Mouse (Mus musculus): Measurements from ENCODE around the gene Zic5.

Gene Zic5

DNA sequence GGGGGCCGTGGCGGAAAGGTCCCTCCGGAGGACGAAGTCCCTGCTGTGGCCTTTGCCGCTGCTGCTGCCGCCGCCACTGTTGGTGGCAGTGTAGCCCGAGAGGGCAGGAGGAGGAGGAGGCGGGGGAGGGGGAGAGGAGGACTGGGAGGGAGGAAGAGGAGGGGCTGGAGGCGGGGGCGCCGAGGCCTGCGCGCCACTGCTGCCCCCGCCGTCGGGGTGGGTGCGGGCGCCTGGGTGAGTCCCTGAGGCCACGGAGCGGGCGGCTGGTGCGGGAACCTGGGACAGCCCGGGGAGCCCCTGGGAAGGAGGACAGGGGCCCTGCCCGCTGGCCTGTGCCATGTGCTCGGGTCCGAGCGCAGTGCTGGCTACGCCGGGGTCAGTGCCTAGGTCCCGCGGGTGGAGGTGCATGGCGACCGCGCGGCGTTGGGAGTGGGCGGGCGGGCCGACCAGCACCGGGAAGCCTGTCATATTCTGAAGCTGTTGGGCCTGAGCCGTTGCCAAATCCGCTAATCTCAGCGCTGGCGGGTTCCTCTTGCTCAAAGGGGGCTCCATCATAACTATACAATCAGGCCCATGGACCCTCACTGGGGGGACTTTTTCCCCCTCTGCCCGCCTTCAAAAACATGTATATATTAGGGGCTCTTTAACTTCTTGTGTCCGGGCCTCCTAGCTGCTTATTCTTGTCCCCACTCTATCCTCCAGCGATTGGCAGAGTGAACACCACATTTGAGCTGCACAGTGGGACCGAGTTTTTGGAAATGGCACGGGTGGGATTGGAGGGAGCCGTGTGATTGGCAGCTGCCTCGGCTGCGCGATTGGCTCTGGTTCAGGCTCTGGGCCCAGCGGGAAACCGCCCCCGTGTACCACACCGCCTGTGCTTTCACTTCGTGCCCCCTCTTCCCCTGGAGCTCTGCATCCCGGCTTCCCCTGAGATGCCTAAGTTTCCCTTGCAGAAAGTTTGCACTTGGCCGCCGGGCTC is at the start of gene Zic5:
Zic5 (minus strand) TSS at position 915 of the 979 bp plus-strand sequence.
- in situ Hi-C loops (cut with MboI; ENCODE audit: unreplicated experiment in 2 of 2) = no loop called here

DNA sequence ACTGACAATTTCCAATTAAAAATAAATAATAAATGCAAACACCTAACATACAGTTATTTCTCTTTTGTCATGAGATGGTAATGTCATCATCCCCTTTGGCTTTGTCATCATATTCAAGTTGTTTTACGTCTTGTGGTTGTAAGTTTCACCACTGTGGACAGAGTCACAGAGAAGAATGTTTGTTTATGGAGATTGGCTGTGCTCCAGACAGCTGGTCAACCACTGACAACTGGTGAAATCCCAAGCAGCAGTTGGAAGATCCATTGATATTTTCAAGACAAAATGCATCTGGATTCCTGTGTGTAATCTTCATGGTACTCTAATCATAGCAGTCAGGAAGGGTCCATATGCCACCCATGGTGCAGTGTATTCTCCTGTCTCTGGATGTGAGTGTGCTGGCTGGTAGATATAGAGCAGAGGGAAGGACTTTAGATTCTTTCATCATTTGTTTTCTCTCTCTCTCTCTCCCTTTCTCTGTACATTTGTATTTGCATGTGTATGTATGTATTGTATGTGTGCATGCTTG is 48.1 kb upstream of the Zic5 start:
- in situ Hi-C loops (cut with MboI; ENCODE audit: unreplicated experiment in 2 of 2) = loop anchor here (5.0 kb wide), 2 partner anchors 34 to 364 kb away; no protein-coding TSS in a partner anchor

DNA sequence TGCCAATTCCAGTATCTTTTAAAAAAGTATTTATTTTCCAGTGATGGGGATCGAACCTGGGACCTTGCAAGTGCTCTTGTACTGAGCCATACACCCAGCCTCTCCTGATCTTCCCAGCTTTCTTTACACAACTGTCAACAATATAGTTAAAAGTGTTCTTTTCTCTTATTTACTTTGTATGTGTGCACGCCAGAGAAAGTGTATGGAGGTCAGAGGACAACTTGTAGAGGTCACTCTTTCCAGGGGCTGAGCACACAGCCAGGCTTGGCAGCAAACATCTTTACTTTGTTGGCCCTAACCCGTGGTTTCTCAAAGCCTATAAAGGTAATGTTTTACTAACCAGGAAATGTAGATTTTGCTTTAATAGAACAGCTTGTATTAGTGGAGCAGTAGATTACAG is 46.0 kb upstream of the Zic5 start:
- in situ Hi-C loops (cut with MboI; ENCODE audit: unreplicated experiment in 2 of 2) = loop anchor here (5.0 kb wide), 2 partner anchors 36 to 366 kb away; no protein-coding TSS in a partner anchor

DNA sequence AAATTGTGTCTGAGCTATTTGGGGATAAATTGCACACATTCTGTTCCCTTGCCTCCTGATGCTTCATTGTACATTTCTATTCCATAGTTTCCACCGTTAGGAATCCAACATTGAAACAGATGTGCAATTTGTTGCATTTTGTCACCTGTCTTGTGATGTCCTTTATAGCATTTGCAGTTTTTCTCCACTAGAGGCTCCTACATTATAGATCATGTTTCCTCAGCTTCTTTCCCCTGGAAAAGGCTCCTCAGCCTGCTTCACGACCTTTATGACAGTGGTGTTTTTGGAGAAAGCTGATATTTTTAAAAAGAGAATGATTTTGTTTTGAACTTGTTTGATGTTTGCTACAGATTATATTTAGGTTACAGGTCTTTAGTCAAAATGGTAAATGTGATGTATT is 43.6 kb upstream of the Zic5 start:
- in situ Hi-C loops (cut with MboI; ENCODE audit: unreplicated experiment in 2 of 2) = no loop called here

DNA sequence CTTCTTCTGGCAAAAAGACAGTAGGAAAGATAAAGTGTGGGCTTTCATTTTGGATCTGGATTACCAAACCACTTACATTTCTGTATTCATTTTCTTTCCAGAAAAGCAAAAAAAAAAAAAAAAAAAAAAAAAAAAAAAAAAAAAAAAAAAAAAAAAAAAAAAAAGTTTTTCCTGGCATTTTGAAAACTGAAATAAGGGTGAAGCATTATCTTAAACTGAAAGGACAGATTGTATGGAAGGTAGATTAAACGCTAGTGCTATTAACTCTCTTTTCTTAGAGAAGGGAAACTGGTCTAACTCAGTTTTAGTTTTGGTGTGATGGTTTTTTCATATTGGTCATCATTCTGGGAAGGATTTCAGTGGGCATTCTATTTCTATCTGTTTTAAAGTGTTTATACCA is 26.5 kb upstream of the Zic5 start:
- in situ Hi-C loops (cut with MboI; ENCODE audit: unreplicated experiment in 2 of 2) = no loop called here

DNA sequence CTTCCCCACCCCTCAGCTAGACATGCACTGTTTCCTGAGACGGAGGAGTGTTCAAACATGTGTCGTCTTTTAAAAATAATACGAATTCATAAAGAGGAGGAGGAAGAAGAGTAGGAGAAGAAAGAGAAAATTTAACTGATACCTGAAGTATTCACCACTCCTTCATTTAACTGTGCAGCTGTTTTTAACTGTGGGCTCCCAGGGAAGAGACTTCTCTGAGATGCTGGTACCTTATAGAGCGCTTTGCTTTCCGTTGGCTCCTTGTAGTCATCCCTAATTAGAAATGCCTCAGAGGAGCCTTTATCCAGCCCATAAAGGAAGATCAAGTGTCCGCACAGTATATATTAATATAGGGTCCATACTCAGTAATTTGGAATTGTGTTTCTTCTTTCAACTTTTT is 26.0 kb upstream of the Zic5 start:
- in situ Hi-C loops (cut with MboI; ENCODE audit: unreplicated experiment in 2 of 2) = no loop called here

DNA sequence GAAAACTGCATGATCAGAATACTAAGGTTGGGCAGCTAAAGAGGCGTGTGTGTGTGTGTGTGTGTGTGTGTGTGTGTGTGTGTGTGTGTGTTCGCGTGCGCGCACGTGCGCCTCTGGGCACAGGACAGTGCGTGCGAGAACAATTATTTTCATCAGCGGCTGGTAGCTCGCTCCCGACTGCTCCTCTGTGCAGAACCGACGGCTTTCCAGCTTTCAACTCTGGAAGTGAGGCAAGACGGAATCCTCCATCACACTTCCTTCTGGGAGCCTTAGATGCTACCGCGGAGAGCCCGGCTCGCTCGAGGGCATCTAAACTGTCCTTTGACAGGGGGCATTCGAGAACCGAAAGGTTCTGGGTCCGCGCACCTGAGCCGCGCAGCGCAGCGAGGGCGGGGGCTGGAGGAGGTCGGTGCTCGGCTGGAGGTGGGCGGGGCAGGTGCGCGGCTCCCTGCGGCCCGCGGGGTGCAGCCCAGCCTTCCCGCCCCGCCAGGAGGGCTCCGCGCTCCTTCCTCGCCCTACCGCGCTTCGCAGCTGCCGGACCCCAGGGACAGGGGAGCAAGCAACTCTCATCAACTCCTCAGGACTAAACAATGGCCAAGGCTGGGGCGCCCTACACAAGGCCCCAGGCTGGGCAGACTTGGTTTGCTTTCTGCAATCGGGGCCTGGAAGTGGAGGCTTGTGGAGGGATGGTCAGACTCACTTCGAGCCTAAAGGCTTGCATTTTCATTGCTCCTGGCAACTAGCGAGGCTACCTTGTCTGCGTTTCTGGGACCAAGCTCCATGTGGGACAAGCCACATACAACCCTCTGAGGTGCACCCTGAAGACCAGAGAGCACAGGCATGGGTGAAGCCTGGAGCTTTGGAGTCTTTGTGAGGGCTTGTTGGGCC is 25.2 kb upstream of the Zic5 start, which contains the start of gene Gm10837:
Gm10837 (plus strand) TSS at position 146 of the 888 bp plus-strand sequence.
- in situ Hi-C loops (cut with MboI; ENCODE audit: unreplicated experiment in 2 of 2) = no loop called here

DNA sequence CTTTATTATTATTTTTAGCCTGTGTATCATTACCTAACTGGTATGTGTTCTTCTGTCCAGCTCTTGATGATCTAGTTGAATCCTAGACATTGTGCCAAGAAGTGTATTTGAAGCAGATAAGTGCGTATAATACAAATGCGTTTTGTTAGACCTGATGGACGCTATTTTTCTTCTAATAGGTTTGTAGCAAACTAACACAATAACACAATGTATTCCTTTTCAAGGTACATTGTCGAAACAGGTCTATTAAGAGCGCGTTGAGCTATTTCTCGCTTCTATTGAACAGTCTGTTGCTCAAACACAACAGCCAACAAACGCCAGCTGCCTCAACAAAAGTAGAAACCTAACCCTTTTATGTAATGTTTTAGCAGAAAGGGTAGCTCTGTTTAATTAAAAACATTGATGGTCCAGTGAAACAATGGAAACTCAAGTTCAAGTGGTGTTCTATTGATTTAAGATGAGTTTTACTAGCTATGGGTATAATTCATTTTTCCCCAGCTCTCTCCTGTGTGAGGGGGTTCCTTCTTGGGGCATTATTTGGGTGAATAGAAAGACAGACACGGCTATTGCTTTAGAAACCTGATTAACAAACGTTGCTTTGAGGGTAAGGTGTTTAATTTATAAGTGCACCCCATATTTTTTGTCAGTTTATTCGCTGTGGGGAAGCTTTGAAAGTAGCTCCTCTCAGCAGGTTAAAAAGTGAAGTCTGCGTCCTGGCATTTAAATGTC is 24.4 kb upstream of the Zic5 start:
- in situ Hi-C loops (cut with MboI; ENCODE audit: unreplicated experiment in 2 of 2) = no loop called here

DNA sequence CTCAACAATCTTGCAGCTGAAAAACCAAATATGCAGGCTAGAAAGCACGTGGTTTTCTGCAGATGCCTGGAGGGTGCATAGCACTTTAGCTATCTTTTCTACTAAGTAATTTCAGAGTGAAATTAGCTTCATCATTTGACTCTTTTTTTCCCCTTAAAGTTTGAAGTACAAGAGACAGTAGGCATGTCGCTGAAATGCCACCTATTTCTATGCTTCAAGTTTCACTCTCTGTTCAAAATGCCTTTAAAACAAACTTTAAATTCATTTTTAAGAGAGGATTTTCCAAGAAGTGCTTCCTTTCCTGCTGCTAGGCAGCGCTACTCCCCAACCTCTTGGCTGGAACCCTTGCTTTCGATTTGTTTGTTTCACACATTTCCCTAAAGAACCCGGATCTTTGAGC is 23.6 kb upstream of the Zic5 start:
- in situ Hi-C loops (cut with MboI; ENCODE audit: unreplicated experiment in 2 of 2) = no loop called here

DNA sequence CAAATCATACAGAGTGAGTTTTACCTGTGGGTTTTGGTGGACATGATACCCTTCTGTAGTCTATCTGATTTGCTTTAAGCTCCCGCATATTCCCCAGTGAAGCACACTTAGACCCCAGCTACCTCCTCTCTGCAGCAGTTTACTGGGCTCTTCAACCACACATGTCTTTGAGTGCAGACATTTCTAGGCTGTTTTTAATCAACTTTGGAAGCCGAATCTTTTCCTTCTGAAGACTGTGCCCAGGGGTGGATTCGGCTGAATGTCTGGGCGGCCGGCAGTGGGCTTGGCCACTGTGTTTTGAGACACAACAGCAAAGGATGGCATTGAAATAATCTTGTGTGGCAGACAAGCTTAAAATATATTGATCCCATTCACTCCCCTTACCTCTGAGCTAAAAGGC is 21.9 kb upstream of the Zic5 start:
- in situ Hi-C loops (cut with MboI; ENCODE audit: unreplicated experiment in 2 of 2) = no loop called here

DNA sequence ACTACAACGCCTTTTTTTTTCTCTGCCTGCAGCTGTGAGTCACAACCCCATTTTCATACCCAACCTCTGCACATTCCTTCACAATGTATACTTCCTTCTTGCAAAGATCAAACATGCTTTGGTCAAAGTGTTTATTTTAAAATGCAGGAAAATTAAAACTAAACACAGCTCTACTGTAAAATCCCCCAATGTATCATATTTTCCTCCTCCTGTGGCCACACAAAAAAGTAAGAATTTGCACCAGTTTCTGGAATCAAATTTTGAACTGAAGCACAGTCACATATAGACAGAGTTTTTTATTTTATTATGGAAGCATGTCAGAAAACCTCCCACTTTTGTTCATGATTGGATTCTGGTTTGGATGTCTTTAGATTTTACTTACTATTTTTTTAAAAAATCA is 21.1 kb upstream of the Zic5 start:
- in situ Hi-C loops (cut with MboI; ENCODE audit: unreplicated experiment in 2 of 2) = no loop called here

DNA sequence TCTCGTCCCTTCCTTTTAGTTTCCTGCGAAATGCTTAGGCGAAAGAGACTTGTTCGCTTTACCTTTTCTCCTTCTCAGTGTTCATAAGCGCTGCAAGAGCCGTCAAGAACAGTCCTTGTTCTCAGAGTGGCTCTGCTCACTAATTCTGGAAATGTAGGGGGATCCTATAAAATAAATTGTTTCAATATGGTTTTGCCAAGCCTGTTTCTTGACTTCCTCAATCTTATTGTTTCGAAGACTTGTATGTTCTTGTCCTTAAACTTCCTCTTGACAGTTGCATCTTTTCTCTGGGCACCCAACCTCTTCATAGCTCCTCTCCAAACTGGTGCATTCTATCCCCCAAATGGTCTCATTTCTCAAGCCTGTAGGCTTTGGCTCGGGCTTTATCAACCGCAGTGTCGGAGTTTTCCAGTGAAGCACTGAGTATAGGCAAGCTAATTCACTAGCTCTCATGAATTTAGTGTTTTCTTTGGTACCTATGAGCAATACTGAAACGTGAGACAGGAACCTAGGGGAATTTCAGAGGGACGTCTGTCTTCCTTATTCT is 20.2 kb upstream of the Zic5 start:
- in situ Hi-C loops (cut with MboI; ENCODE audit: unreplicated experiment in 2 of 2) = no loop called here

DNA sequence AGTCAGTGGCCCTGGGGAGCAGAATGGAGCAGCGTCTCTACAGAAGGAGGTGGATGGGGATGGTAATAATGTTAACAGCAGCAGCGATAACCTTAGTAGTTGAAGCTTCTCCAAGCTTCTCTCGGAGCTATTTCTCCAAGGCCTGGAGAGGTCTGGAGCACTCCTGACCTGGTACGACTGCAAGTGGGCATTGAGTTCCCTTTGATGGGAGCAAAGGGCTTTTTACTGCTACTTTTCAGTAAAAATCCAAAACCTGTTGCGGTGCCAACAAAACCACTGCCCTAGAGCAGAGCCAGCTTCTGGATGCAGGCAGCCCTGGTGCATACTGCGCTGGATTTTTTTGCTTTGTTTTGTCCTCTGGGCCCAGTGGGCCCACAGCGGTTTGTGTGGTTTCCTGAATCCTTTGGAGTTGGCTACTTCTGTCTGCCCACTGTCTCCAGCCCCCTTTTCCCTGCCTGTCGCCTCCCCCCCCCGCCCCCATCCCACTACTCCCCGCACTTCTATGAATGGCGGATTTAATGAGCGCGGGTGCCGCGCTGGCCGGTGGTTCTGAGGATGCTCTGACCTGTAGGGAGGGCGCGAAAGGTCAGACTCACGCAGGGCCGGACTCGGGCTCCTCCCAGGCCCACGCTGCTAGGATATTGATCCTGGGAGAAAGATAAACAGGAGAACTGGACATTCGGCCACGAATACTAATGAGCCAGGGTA is 19.5 kb upstream of the Zic5 start:
- in situ Hi-C loops (cut with MboI; ENCODE audit: unreplicated experiment in 2 of 2) = no loop called here

DNA sequence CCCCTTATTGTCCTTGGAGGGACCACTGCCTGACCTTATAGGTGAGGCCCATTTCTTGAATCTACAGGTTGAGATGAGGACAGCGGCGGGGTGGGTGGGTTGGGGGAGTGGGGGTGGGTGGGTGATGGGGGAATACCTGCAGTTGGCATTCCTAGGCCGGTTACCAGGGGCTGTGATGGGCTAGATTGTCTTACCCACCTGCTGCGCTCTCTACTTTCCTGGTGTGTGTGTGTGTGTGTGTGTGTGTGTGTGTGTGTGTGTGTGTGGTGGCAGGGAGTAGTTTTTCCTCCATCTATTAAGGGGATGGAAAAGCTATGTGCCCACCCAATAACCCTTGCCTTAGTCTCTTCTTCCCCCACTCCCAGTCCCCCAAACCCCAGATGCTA is 19.0 kb upstream of the Zic5 start:
- in situ Hi-C loops (cut with MboI; ENCODE audit: unreplicated experiment in 2 of 2) = no loop called here

DNA sequence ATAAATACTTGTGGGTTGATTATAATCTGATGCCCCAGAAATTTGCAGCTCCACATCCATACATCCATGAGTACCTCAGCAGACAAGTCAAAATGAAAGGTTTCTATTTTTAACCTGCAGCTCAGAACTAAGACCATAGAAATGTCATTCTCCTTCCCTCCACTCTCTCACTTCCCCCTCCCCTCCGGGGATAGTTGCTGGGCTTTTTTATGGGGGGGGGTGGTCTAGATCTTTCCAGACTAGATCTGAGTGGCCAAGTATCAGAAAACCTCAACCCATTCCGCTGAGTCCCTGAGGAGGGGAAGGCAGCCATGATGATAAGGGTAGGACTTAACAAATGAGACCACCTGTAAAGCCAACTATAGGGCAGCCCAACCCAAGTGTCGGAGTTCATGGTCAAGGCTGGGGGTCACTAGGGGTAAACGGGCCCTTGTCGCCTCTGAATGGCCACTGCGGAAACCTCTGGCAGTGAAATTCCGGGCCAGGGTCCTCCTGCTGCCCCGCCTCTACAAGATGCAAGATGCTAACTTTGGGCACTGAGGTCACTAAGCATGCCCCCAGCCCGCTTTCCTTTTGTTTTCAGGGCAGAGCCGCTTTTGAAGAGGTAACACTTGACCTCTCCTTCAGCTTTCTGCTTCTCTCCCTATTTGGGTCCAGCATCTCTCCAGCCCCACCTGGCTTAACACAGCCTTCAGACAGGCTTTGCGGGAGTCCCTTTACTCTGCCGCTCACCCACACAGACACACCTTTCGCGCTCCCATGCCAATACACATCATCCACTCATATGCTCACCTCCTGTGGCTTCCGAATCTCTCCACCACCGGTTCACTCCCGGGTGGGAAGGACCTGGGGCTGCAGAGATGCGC is 18.3 kb upstream of the Zic5 start:
- in situ Hi-C loops (cut with MboI; ENCODE audit: unreplicated experiment in 2 of 2) = no loop called here

DNA sequence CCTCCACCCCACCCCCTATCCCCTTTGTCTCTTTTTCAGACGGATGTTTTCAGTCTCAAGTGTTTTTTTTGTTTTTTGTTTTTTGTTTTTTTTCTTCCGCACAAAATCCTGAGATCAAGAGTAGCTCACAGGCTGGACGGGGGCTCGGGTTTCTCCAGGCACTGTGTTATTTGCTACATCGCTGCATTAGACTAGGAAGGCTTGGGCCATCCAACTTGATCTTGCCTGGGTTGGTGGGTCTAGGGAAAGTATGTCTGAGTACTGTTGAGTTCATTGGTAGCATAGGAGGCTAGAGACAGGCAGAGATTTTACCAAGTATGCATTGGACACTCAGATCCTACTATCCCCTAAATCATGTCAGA is 17.5 kb upstream of the Zic5 start:
- in situ Hi-C loops (cut with MboI; ENCODE audit: unreplicated experiment in 2 of 2) = no loop called here

DNA sequence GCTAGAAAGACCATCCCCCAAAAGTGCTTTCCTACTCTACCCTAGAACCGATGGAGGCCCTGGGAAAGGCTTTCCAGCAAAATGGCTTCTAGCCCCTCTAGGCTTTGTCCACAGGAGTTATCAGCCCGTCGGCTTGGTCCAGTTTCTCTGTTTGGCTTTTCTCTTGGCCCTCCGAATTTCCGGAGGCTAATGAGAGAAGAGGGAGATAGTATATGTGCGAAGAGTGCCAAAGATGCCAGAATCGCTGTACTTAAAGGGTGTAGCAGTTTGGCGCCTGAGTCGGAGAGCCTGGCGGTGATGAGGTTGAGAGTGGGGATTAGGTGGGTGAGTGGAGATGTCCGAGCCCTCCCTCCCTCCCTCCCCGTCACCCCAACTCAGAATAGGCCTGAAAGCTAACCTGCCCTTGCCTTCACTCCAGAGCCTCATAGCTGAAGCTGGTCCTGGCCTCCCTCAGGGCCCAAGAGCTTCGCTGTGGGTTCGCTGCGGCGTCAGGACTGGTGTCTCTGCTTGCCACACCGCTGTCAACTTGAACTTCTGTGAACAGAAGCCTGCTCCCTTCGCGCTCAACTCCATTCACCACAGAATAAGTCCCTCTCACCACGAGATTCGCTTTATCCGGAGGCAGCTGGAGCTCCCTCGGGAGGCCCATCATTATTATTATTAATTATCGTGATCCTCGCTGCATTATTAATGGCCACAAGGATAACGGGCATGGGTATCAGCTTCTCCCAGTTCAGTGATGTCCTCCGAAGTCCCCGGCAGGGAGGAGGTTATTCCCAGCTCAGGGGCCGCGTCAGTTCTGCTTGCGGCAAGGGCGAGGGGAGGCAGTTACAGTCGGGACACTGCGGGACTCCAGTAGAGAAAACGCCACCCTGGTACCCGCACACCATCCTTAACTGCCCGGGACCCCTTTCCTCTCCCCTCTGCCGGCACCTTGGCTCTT is 16.9 kb upstream of the Zic5 start:
- in situ Hi-C loops (cut with MboI; ENCODE audit: unreplicated experiment in 2 of 2) = no loop called here

DNA sequence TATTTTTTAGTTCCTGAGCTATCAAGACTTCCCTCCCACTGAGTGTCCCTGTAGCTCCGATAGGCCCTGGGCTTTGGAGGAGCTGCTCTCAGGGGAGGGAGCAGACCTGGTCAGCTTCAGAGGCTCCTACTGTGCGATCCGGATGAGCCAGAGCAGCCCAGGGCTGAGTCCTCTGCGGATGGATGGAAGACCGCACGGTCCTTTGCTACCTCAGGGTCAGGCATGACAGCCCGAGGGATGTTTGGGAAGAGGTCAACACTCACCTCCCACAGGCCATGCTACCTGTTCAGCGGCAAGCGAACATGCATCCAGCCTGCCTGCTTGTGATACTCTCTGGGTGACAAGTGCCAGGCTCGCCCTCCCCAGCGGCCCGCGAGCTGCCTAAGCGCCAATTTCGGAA is 15.7 kb upstream of the Zic5 start:
- in situ Hi-C loops (cut with MboI; ENCODE audit: unreplicated experiment in 2 of 2) = no loop called here

Data from v-Abl transformed pro-B cells (cell line).